In genomic region chr4:142674641-142675465, GRCm38 (mm10) we compare ENCODE assay signal across 9 mouse cellular contexts.
DNase-seq lines count a peak whose midpoint lies in the region.
"Had no signal": no experiment of that assay in that cellular context is flagged by ENCODE, and none has a peak within 500 bp of the region (broad histone marks: within the 10 kb centered on the region; RNA-seq: fewer than 3 reads in every experiment).

No protein-coding gene starts in this region.

- 80% methylated on average over 22 of the region's 22 CpGs for WGBS in heart, embryonic 10.5 days
- 80% methylated on average over 22 of the region's 22 CpGs for WGBS in limb, embryonic 10.5 days

- H3K9me3 ChIP-seq in heart, embryonic 10.5 days, result no peaks in the 10 kb centered on the region
- H3K9me3 ChIP-seq in limb, embryonic 10.5 days (replicated peaks), result no peaks in the 10 kb centered on the region

- H3K36me3 ChIP-seq in heart, embryonic 10.5 days, result no peaks in the 10 kb centered on the region
- no peaks in the 10 kb centered on the region for H3K36me3 ChIP-seq in limb, embryonic 10.5 days

- DNase-seq in heart, adult 8-10 months (ENCODE audit: low spot score), result peak; percentile 14
- DNase-seq in heart, embryonic 10.5 days (ENCODE audit: low spot score), result no peak
- peak; percentile 6 for DNase-seq in Muller cell, postnatal 12 days (ENCODE audit: inconsistent ontology term)
- peak; percentile 85 for DNase-seq in cerebellum, postnatal 14 days
- peak; percentile 32 for DNase-seq in limb, embryonic 10.5 days (ENCODE audit: low spot score)
- no peak for DNase-seq in layer of hippocampus, adult 9-10 months (ENCODE audit: low spot score)
- no peak for DNase-seq in left cerebral cortex, postnatal 36 days (ENCODE audit: low spot score in 2 of 2)
- DNase-seq in layer of hippocampus, postnatal 36 days, result no peak

- intact Hi-C loops in left cerebral cortex, postnatal 36 days (cut with DNase I), result no loop called here

- H3K27ac ChIP-seq in heart, embryonic 10.5 days, result no peak overlapping the region
- H3K27ac ChIP-seq in limb, embryonic 10.5 days, result no peak overlapping the region

- H3K4me1 ChIP-seq in heart, embryonic 10.5 days, result no peaks in the 10 kb centered on the region
- peaks cover 5% of the 10 kb centered on the region; the same call in 1 of the 2 replicates for H3K4me1 ChIP-seq in limb, embryonic 10.5 days

- no peak overlapping the region for H3K4me3 ChIP-seq in heart, embryonic 10.5 days
- H3K4me3 ChIP-seq in limb, embryonic 10.5 days, result no peak overlapping the region

- no peaks in the 10 kb centered on the region for H3K27me3 ChIP-seq in heart, embryonic 10.5 days (ENCODE audit: insufficient read depth, poor library complexity, severe bottlenecking)
- H3K27me3 ChIP-seq in limb, embryonic 10.5 days (ENCODE audit: low read depth, poor library complexity, severe bottlenecking), result no peaks in the 10 kb centered on the region
- H3K27me3 ChIP-seq: CH12.LX had no signal

Comparison
In these comparisons a context has a peak if more than half of its experiments do, and no peak if none do; other contexts are left out.
1. DNase-seq: peak in heart, adult 8-10 months (single experiment), Muller cell, postnatal 12 days (single experiment), cerebellum, postnatal 14 days (2 of 2) and limb, embryonic 10.5 days (single experiment); none in heart, embryonic 10.5 days (single experiment), layer of hippocampus, adult 9-10 months (single experiment), left cerebral cortex, postnatal 36 days (0 of 2) and layer of hippocampus, postnatal 36 days (0 of 2).